Mouse (Mus musculus) urinary bladder, postnatal 36 days (tissue): ENCODE results near the gene Irf3.
A peak's percentile ranks its signal among the peaks of the same experiment; 100 is the strongest.

Source experiments
- DNase-seq, 2 experiments: peaks; one replicate each; pipeline ENCODE4 v3.0.0; 2022; ENCODE audit warnings: low spot score in 2 of 2, mixed read lengths in 1 of 2

The Irf3 gene

GRCm38 (mm10) chr7:45033722-45034359, 36.4 kb downstream of the Irf3 start:
- no peak for DNase-seq

GRCm38 (mm10) chr7:45035631-45036030, 38.2 kb downstream of the Irf3 start:
- no peak for DNase-seq

- DNase-seq, result no peak
Measured at GRCm38 (mm10) chr7:45036702-45037101, 39.3 kb downstream of the Irf3 start.

- DNase-seq, result no peak
Measured at GRCm38 (mm10) chr7:45037720-45038361, 40.4 kb downstream of the Irf3 start.

- DNase-seq, result no peak
Measured at GRCm38 (mm10) chr7:45038411-45038810, 41.0 kb downstream of the Irf3 start.

- no peak for DNase-seq
Measured at GRCm38 (mm10) chr7:45040851-45041250, 43.4 kb downstream of the Irf3 start.

GRCm38 (mm10) chr7:45043307-45043706, 45.9 kb downstream of the Irf3 start:
- no peak for DNase-seq

- no peak for DNase-seq
Measured at GRCm38 (mm10) chr7:45045741-45046140, 48.3 kb downstream of the Irf3 start.

GRCm38 (mm10) chr7:45046853-45047350, 49.5 kb downstream of the Irf3 start:
- no peak for DNase-seq

- no peak for DNase-seq
Measured at GRCm38 (mm10) chr7:45047491-45047890, 50.0 kb downstream of the Irf3 start.

GRCm38 (mm10) chr7:45048001-45048890, 50.8 kb downstream of the Irf3 start:
- no peak for DNase-seq

GRCm38 (mm10) chr7:45048923-45049657, 51.6 kb downstream of the Irf3 start:
- DNase-seq, result no peak

GRCm38 (mm10) chr7:45050945-45051600, 53.6 kb downstream of the Irf3 start:
- peak; percentile 23 to 55 for DNase-seq

GRCm38 (mm10) chr7:45051601-45051974, 54.1 kb downstream of the Irf3 start:
- DNase-seq, result no peak
